Mouse (Mus musculus) heart, embryonic 13.5 days (tissue): ENCODE measurements at regions not wholly inside any gene's neighbourhood (a gene's known extent, or its start where the extent isn't known, plus 50 kb on each side); places are given as distances from the start of the nearest gene placed in this dataset.
A peak's percentile ranks its signal among the peaks of the same experiment; 100 is the strongest.

Experiments used
- ATAC-seq: fragments of 200-750 bp; cut with Nextera tagmentation; 2 replicates; pipeline ENCODE4 v1.8.0; 2017; ENCODE audit warnings: moderate TSS enrichment; ENCODE audit not compliant: insufficient number of reproducible peaks, low FRiP score, low TSS enrichment; ENCODE audit errors: extremely low read depth
- H3K27ac ChIP-seq: fragments of 300-500 bp; sonication (generic); replicated peaks from 2 replicates; pipeline ENCODE4 v1.5.1; 2015; ENCODE audit warnings: moderate library complexity, mild to moderate bottlenecking, inconsistent platforms
- H3K27me3 ChIP-seq: fragments of 300-500 bp; sonication (generic); replicated peaks from 2 replicates; pipeline ENCODE4 v1.6.1; 2015; ENCODE audit warnings: mild to moderate bottlenecking, inconsistent platforms
- H3K36me3 ChIP-seq: fragments of 300-500 bp; sonication (generic); 2 replicates; pipeline ENCODE4 v1.6.1; 2015; ENCODE audit warnings: mild to moderate bottlenecking, inconsistent platforms
- H3K4me1 ChIP-seq: fragments of 300-500 bp; sonication (generic); 2 replicates; pipeline ENCODE4 v1.6.1; 2015; ENCODE audit warnings: inconsistent platforms
- H3K4me2 ChIP-seq: fragments of 300-500 bp; sonication (generic); 2 replicates; pipeline ENCODE4 v1.6.1; 2015; ENCODE audit warnings: inconsistent platforms, mild to moderate bottlenecking, moderate library complexity
- H3K4me3 ChIP-seq: fragments of 300-500 bp; sonication (generic); 2 replicates; pipeline ENCODE4 v1.5.1; 2015; ENCODE audit warnings: moderate library complexity, mild to moderate bottlenecking, inconsistent platforms
- H3K9ac ChIP-seq: fragments of 300-500 bp; sonication (generic); 2 replicates; pipeline ENCODE4 v1.6.1; 2015; ENCODE audit warnings: inconsistent platforms, mild to moderate bottlenecking, moderate library complexity
- H3K9me3 ChIP-seq: fragments of 300-500 bp; sonication (generic); 2 replicates; pipeline ENCODE4 v1.6.1; 2016; ENCODE audit warnings: inconsistent platforms
- WGBS: fragments of 180-500 bp; shearing (Covaris S2); methylation state at CpG from one replicate; pipeline ENCODE4 v1.1.7; 2015; ENCODE audit warnings: mixed read lengths; 5-methylcytosine and 5-hydroxymethylcytosine counted together

- ATAC-seq: no peak
- Histone ChIP-seq H3K27ac (no peak overlapping the region), H3K4me2 (no peak overlapping the region), H3K4me3 (no peak overlapping the region), H3K27me3 (no peaks in the 10 kb centered on the region), H3K4me1 (no peaks in the 10 kb centered on the region), H3K36me3 (no peaks in the 10 kb centered on the region), H3K9ac (no peak overlapping the region), H3K9me3 (no peaks in the 10 kb centered on the region)
- WGBS: 80% methylated on average over 2 of the region's 2 CpGs
These were observed 451.6 kb downstream of the Gm21750 start for GRCm38 (mm10) chr14:74112603-74113002.

GRCm38 (mm10) chr14:74113116-74113515, 452.1 kb downstream of the Gm21750 start:
- Histone ChIP-seq H3K27ac (no peak overlapping the region), H3K27me3 (no peaks in the 10 kb centered on the region), H3K4me3 (no peak overlapping the region), H3K9me3 (no peaks in the 10 kb centered on the region), H3K4me1 (no peaks in the 10 kb centered on the region), H3K4me2 (peak overlapping the region; percentile 37; the same call in 1 of the 2 replicates), H3K36me3 (no peaks in the 10 kb centered on the region), H3K9ac (no peak overlapping the region)
- WGBS: 45% methylated on average over 5 of the region's 5 CpGs
- ATAC-seq: no peak

GRCm38 (mm10) chr14:74113556-74113955, 452.5 kb downstream of the Gm21750 start:
- Histone ChIP-seq H3K27ac (no peak overlapping the region), H3K4me1 (no peaks in the 10 kb centered on the region), H3K36me3 (no peaks in the 10 kb centered on the region), H3K4me3 (no peak overlapping the region), H3K9ac (no peak overlapping the region), H3K4me2 (peak overlapping the region; percentile 37; the same call in 1 of the 2 replicates), H3K27me3 (no peaks in the 10 kb centered on the region), H3K9me3 (no peaks in the 10 kb centered on the region)
- 53% methylated on average over 3 of the region's 3 CpGs for WGBS
- ATAC-seq: no peak

GRCm38 (mm10) chr14:74117686-74118085, 456.7 kb downstream of the Gm21750 start:
- Histone ChIP-seq H3K36me3 (no peaks in the 10 kb centered on the region), H3K9me3 (no peaks in the 10 kb centered on the region), H3K4me3 (no peak overlapping the region), H3K27ac (no peak overlapping the region), H3K4me1 (no peaks in the 10 kb centered on the region), H3K27me3 (no peaks in the 10 kb centered on the region), H3K4me2 (no peak overlapping the region), H3K9ac (no peak overlapping the region)
- no peak for ATAC-seq
- 59% methylated on average over 2 of the region's 2 CpGs for WGBS

DNA sequence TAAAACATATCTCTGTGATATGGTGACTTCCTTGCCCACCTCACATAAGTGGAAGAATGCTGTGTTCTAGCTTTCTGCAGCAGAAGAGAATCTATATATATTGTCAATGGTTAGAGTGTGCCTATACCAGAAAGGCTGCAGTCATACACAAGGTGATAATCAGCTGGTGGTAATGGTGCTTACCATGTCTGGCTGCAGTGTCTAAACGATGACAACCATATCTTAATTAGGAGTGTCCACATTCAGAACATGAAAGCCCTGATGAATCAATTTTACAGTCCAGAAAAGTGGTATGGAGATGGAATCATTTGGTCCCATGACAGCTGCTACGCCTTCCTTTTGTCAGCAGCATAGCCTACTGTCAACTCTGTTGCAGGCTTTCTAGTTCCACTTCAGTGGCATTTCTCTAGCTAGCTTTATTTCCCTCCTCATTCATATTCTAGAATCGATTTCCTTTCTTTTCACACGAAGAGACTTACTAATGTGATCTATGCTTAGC, 484.2 kb downstream of the Gm21750 start:
- Histone ChIP-seq H3K4me2 (no peak overlapping the region), H3K4me1 (no peaks in the 10 kb centered on the region), H3K36me3 (no peaks in the 10 kb centered on the region), H3K9me3 (no peaks in the 10 kb centered on the region), H3K27me3 (no peaks in the 10 kb centered on the region), H3K9ac (no peak overlapping the region), H3K27ac (no peak overlapping the region), H3K4me3 (no peak overlapping the region)
- ATAC-seq: no peak
- 70% methylated on average over 4 of the region's 4 CpGs for WGBS

GRCm38 (mm10) chr14:74166221-74166620, 474.4 kb upstream of the Htr2a start:
- no peak overlapping the region for H3K27ac ChIP-seq
- no peaks in the 10 kb centered on the region for H3K36me3 ChIP-seq
- no peaks in the 10 kb centered on the region for H3K9me3 ChIP-seq
- no peaks in the 10 kb centered on the region for H3K4me1 ChIP-seq
- no peak for ATAC-seq
- no peaks in the 10 kb centered on the region for H3K27me3 ChIP-seq
- 71% methylated on average over 2 of the region's 2 CpGs for WGBS
- no peak overlapping the region for H3K9ac ChIP-seq
- no peak overlapping the region for H3K4me2 ChIP-seq
- no peak overlapping the region for H3K4me3 ChIP-seq

DNA sequence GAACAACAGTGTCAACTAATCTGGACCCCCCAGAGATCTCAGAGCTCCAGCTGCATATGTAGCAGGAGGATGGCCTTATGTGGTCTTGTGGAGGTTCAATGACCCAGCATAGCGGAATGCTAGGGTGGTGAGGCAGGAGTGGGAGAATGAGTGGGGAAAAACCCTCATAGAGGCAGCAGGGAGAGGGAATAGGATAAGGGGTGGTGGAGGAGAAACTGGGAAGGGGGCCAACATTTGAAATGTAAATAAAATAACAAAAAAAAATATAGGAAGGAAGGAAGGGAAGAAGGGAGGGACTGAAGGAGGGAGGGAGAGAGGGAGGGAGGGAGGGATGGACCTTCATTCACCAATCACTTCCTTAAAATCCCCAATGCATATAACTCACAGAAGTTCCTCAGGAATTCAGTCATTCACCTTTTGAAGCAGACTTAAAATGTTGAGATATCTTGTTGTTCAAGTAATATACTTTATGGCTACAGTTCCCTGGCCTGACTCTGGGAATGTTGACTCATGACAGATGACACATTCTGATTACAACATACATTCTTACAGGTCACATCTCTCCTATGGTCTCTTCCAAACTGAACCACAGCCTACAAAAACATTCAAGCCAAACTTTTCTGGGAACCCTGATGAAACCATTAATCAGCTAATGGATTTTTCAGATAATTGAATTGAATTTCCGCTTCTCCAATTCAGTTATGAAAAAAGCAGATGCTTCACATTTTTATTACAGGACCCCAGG, 471.3 kb upstream of the Htr2a start:
- no peak overlapping the region for H3K27ac ChIP-seq
- no peaks in the 10 kb centered on the region for H3K27me3 ChIP-seq
- H3K36me3 ChIP-seq: no peaks in the 10 kb centered on the region
- H3K9me3 ChIP-seq: no peaks in the 10 kb centered on the region
- 77% methylated on average over 2 of the region's 2 CpGs for WGBS
- H3K4me2 ChIP-seq: no peak overlapping the region
- no peak for ATAC-seq
- H3K9ac ChIP-seq: no peak overlapping the region
- no peak overlapping the region for H3K4me3 ChIP-seq
- H3K4me1 ChIP-seq: no peaks in the 10 kb centered on the region

- no peak for ATAC-seq
- Histone ChIP-seq H3K36me3 (no peaks in the 10 kb centered on the region), H3K27ac (no peak overlapping the region), H3K9ac (no peak overlapping the region), H3K27me3 (no peaks in the 10 kb centered on the region), H3K4me3 (no peak overlapping the region), H3K4me2 (no peak overlapping the region), H3K9me3 (no peaks in the 10 kb centered on the region), H3K4me1 (no peaks in the 10 kb centered on the region)
- WGBS: 68% methylated on average over 2 of the region's 2 CpGs
These were observed 460.6 kb upstream of the Htr2a start for GRCm38 (mm10) chr14:74180066-74180465.

DNA sequence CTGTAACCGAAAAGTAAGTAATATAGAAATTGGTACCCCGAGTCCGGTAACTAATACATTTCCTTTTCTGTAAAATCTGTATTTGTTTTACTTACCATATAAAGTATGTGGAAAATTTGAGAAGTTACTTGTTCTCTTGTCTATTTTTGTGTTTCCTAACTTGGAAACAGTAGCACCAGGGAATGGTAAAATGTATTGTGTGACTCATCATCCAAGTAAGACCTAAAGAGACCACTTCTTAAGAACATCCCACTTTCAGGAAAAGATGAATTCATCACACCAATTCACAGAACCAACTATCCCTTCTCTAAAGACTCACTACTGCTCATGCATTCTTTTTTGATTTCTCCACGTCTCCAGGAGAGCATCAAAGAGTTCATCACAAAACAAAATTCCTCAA, 457.6 kb upstream of the Htr2a start:
- no peaks in the 10 kb centered on the region for H3K27me3 ChIP-seq
- H3K4me1 ChIP-seq: no peaks in the 10 kb centered on the region
- no peak overlapping the region for H3K9ac ChIP-seq
- no peaks in the 10 kb centered on the region for H3K9me3 ChIP-seq
- no peak overlapping the region for H3K4me2 ChIP-seq
- no peak overlapping the region for H3K27ac ChIP-seq
- no peaks in the 10 kb centered on the region for H3K36me3 ChIP-seq
- no peak for ATAC-seq
- no peak overlapping the region for H3K4me3 ChIP-seq
- WGBS: 76% methylated on average over 4 of the region's 4 CpGs

GRCm38 (mm10) chr14:74201710-74202109, 438.9 kb upstream of the Htr2a start:
- H3K27me3 ChIP-seq: no peaks in the 10 kb centered on the region
- H3K4me3 ChIP-seq: no peak overlapping the region
- H3K9ac ChIP-seq: no peak overlapping the region
- no peaks in the 10 kb centered on the region for H3K9me3 ChIP-seq
- H3K4me1 ChIP-seq: no peaks in the 10 kb centered on the region
- WGBS: 75% methylated on average over 2 of the region's 2 CpGs
- H3K4me2 ChIP-seq: no peak overlapping the region
- H3K36me3 ChIP-seq: no peaks in the 10 kb centered on the region
- no peak for ATAC-seq
- no peak overlapping the region for H3K27ac ChIP-seq

DNA sequence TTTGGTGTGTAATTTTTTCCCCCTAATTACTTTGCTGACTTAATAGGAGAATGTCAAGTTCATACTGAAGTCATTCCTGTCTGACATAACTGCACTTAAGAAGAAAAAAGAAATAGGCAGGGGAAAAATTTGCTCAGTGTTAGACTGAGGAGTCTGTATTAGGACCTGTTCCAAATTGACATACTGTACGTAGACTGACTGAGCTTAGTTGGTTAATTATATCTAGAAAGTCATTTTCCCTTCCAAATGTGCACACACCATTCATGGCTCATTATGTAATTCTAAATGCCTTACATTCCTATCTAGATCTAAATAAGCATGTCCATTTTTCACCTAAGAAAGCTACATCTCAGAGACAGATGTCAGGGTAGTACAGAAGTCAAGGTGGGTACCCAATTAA, 435.6 kb upstream of the Htr2a start:
- no peaks in the 10 kb centered on the region for H3K4me1 ChIP-seq
- no peaks in the 10 kb centered on the region for H3K9me3 ChIP-seq
- no peak overlapping the region for H3K9ac ChIP-seq
- no peak overlapping the region for H3K4me3 ChIP-seq
- H3K27me3 ChIP-seq: no peaks in the 10 kb centered on the region
- H3K27ac ChIP-seq: no peak overlapping the region
- H3K4me2 ChIP-seq: no peak overlapping the region
- H3K36me3 ChIP-seq: no peaks in the 10 kb centered on the region
- no peak for ATAC-seq
- WGBS: 75% methylated on average over 1 of the region's 1 CpGs

GRCm38 (mm10) chr14:74217914-74218446, 422.7 kb upstream of the Htr2a start:
- H3K9me3 ChIP-seq: no peaks in the 10 kb centered on the region
- no peak for ATAC-seq
- no peaks in the 10 kb centered on the region for H3K36me3 ChIP-seq
- H3K9ac ChIP-seq: no peak overlapping the region
- H3K4me3 ChIP-seq: no peak overlapping the region
- WGBS: 66% methylated on average over 2 of the region's 2 CpGs
- H3K27ac ChIP-seq: no peak overlapping the region
- no peaks in the 10 kb centered on the region for H3K4me1 ChIP-seq
- H3K27me3 ChIP-seq: no peaks in the 10 kb centered on the region
- H3K4me2 ChIP-seq: no peak overlapping the region
